Mouse (Mus musculus): ENCODE measurements around the gene Rasl11a. TPM values are rescaled to one million over a fixed set of nuclear protein-coding genes. Genes with fewer than 3 reads are reported as not detected.
"Not testable (repeated sequence)": the region's sequence is repeated elsewhere in the genome, so short reads cannot be mapped to it uniquely, and the experiment has no call there.

The Rasl11a gene
- total and polyA plus RNA-seq, 2 experiments from 2014 or later = 7.7 to 18.8 TPM

DNA sequence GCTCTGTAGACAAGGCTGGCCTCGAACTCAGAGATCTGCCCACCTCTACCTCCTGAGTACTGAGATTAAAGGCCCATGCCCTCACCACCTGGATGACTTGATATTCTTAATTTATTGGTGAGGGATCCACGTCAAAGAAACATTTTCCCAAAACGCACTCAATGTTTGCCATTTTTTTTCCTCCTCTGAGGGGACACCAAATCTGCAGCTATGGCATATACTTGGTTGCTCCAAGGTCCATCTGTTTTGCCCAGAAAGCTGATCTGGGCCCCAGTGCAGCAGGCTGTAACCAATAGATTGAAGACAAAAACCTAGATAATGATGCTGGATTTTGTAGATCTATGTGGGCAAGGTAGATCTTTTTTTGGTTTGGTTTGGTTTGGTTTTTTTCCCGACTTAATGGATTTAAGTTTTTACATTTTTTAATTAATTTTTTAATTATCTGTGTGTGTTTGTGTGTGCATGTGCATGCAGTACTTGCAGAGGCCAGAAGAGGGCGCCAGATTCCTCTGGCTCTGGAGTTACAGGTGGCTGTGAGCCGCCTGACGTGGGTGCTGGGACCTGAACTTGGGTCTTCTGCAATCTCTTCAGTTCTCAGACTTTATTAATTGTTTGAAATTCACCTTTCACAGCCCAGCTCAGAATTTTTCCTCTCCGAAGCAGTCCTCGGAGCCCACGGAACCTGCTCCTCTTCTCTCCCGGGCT lies 48.8 kb downstream of the Rasl11a start:
- TF ChIP-seq EP300 (IDR thresholded peaks at IDR 0.05; ENCODE audit: low read depth) (no peak), CTCF (IDR thresholded peaks at IDR 0.05; ENCODE audit: low read depth) (no peak)
- Histone ChIP-seq H3K27ac (ENCODE audit: low read depth) (no peak overlapping the region), H3K27me3 (ENCODE audit: control insufficient read depth, insufficient read depth, low read length) (0 out of 2 replicates have a peak, but pooled peaks cover 4% of the 10 kb centered on the region), H3K9me3 (replicated peaks; ENCODE audit: control insufficient read depth, low read length) (0 out of 2 replicates have a peak, but pooled peaks cover 6% of the 10 kb centered on the region), H3K9ac (replicated peaks; ENCODE audit: low read depth, low read length) (no peak overlapping the region), H3K4me3 (ENCODE audit: low read depth, low read length) (no peak overlapping the region), H3K4me1 (ENCODE audit: control insufficient read depth, insufficient read depth) (no peaks in the 10 kb centered on the region), H3K36me3 (replicated peaks; ENCODE audit: control insufficient read depth, insufficient read depth, low read length) (no peaks in the 10 kb centered on the region), H3K4me2 (ENCODE audit: low read depth, low read length) (no peak overlapping the region)
- WGBS = 82% methylated on average over 11 of the region's 11 CpGs
- ATAC-seq (ENCODE audit: insufficient read depth, low read depth) (no peak), DNase-seq (ENCODE audit: low spot score) (no peak)

DNA sequence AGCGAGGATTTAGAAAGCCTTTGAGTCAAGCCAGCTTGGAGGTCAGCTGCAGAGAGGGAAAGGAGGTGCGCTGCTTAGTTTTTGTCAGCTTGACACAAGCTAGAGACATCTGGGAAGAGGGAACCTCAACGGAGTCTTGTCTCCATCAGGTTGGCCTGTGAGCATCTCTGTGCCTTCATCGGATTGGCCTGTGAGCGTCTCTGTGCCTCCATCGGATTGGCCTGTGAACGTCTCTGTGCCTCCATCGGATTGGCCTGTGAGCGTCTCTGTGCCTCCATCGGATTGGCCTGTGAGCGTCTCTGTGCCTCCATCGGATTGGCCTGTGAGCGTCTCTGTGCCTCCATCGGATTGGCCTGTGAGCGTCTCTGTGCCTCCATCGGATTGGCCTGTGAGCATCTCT lies 50.8 kb downstream of the Rasl11a start:
- H3K27me3 ChIP-seq (ENCODE audit: control insufficient read depth, insufficient read depth, low read length); H3K9ac ChIP-seq (replicated peaks; ENCODE audit: low read depth, low read length); H3K4me3 ChIP-seq (ENCODE audit: low read depth, low read length); H3K36me3 ChIP-seq (replicated peaks; ENCODE audit: control insufficient read depth, insufficient read depth, low read length); H3K9me3 ChIP-seq (replicated peaks; ENCODE audit: control insufficient read depth, low read length); H3K4me1 ChIP-seq (ENCODE audit: control insufficient read depth, insufficient read depth); ATAC-seq (ENCODE audit: insufficient read depth, low read depth); H3K4me2 ChIP-seq (ENCODE audit: low read depth, low read length); H3K27ac ChIP-seq (ENCODE audit: low read depth); DNase-seq (ENCODE audit: low spot score): not testable (repeated sequence)
- 87% methylated on average over 13 of the region's 16 CpGs for WGBS

DNA sequence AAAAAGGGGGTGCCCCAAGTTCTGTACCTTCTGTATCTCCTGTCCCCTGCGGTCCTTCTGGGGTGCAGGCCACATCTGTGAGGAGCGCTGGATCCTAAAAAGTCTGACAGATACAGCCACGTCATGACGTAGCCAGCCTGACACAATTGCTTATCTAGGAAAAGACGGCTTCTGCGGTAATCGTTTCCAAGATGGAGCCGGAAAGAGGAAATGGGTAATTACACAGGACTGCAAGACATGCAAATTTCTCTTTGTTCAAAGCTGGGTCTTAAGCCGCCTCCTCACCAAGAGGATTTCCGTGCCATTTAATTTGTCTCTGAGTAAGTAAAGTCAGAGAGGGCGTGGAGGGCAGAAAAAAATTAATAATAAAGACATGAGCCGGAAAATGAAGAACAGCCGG lies 52.1 kb downstream of the Rasl11a start:
- DNase-seq (ENCODE audit: low spot score) = peak; percentile 13
- 0 out of 2 replicates have a peak, but pooled peaks cover 4% of the 10 kb centered on the region for H3K27me3 ChIP-seq (ENCODE audit: control insufficient read depth, insufficient read depth, low read length)
- no peak for TF ChIP-seq CTCF (IDR thresholded peaks at IDR 0.05; ENCODE audit: low read depth)
- TF ChIP-seq EP300 (IDR thresholded peaks at IDR 0.05; ENCODE audit: low read depth) = no peak
- ATAC-seq (ENCODE audit: insufficient read depth, low read depth) = no peak
- no peak overlapping the region for H3K9ac ChIP-seq (replicated peaks; ENCODE audit: low read depth, low read length)
- no peak overlapping the region for H3K4me3 ChIP-seq (ENCODE audit: low read depth, low read length)
- WGBS = 55% methylated on average over 13 of the region's 13 CpGs
- H3K27ac ChIP-seq (ENCODE audit: low read depth) = no peak overlapping the region
- H3K4me2 ChIP-seq (ENCODE audit: low read depth, low read length) = no peak overlapping the region
- H3K4me1 ChIP-seq (ENCODE audit: control insufficient read depth, insufficient read depth) = no peaks in the 10 kb centered on the region
- no peaks in the 10 kb centered on the region for H3K36me3 ChIP-seq (replicated peaks; ENCODE audit: control insufficient read depth, insufficient read depth, low read length)
- H3K9me3 ChIP-seq (replicated peaks; ENCODE audit: control insufficient read depth, low read length) = 0 out of 2 replicates have a peak, but pooled peaks cover 6% of the 10 kb centered on the region

Other genes starting within 250 kb of the Rasl11a start
- 6.1 and 7.0 TPM in 2 replicates for gene Usp12, start 50.1 kb upstream of the Rasl11a start, total RNA-seq (2014; rRNA removed; ENCODE audit: low replicate concordance)
- 5.6 and 6.7 TPM in 2 replicates for gene Usp12, start 50.1 kb upstream of the Rasl11a start, polyA plus RNA-seq (2015; fragmentation: Nextera tagmentation; extraction: Ambion mirVana)
- 150 and 153 TPM in 2 replicates for gene Rpl21, start 12.2 kb upstream of the Rasl11a start, total RNA-seq (2014; rRNA removed; ENCODE audit: low replicate concordance)
- gene Rpl21, start 12.2 kb upstream of the Rasl11a start, polyA plus RNA-seq (2015; fragmentation: Nextera tagmentation; extraction: Ambion mirVana) = 265 and 289 TPM in 2 replicates
- gene Gtf3a, start 103.6 kb downstream of the Rasl11a start, total RNA-seq (2014; rRNA removed; ENCODE audit: low replicate concordance) = 41.8 and 52.4 TPM in 2 replicates
- gene Gtf3a, start 103.6 kb downstream of the Rasl11a start, polyA plus RNA-seq (2015; fragmentation: Nextera tagmentation; extraction: Ambion mirVana) = 57.4 and 57.6 TPM in 2 replicates
- 4.2 and 4.3 TPM in 2 replicates for gene Mtif3, start 118.7 kb downstream of the Rasl11a start, total RNA-seq (2014; rRNA removed; ENCODE audit: low replicate concordance)
- 21.2 and 26.6 TPM in 2 replicates for gene Mtif3, start 118.7 kb downstream of the Rasl11a start, polyA plus RNA-seq (2015; fragmentation: Nextera tagmentation; extraction: Ambion mirVana)
- 18.0 and 22.6 TPM in 2 replicates for gene Lnx2, start 231.5 kb downstream of the Rasl11a start, total RNA-seq (2014; rRNA removed; ENCODE audit: low replicate concordance)
- 6.2 and 6.5 TPM in 2 replicates for gene Lnx2, start 231.5 kb downstream of the Rasl11a start, polyA plus RNA-seq (2015; fragmentation: Nextera tagmentation; extraction: Ambion mirVana)
- gene Polr1d, start 232.0 kb downstream of the Rasl11a start, total RNA-seq (2014; rRNA removed; ENCODE audit: low replicate concordance) = 53.8 and 56.9 TPM in 2 replicates
- gene Polr1d, start 232.0 kb downstream of the Rasl11a start, polyA plus RNA-seq (2015; fragmentation: Nextera tagmentation; extraction: Ambion mirVana) = 85.0 and 89.1 TPM in 2 replicates

Measured in heart, postnatal 0 days (tissue).